Mouse (Mus musculus) cerebellum, adult 11 months (tissue): Measurements from ENCODE around the gene Thbd.
A peak's percentile ranks its signal among the peaks of the same experiment; 100 is the strongest.

Source experiments
- DNase-seq: peaks from one replicate; pipeline ENCODE4 v3.0.0; 2022

The Thbd gene

GRCm38 (mm10) chr2:148421112-148421511 is 13.1 kb upstream of the Thbd start:
- DNase-seq, result no peak

- DNase-seq, result no peak
Measured at GRCm38 (mm10) chr2:148419776-148420175, 11.8 kb upstream of the Thbd start.

- DNase-seq, result no peak
Measured at GRCm38 (mm10) chr2:148419151-148419550, 11.2 kb upstream of the Thbd start.

- no peak for DNase-seq
Measured at GRCm38 (mm10) chr2:148409821-148410220, 1.8 kb upstream of the Thbd start.

- peak; percentile 14 for DNase-seq
Measured at GRCm38 (mm10) chr2:148409141-148409540, 1.2 kb upstream of the Thbd start.

GRCm38 (mm10) chr2:148408761-148409120 is 753 bp upstream of the Thbd start:
- no peak for DNase-seq

- DNase-seq, result no peak
Measured at GRCm38 (mm10) chr2:148406971-148407869, 768 bp downstream of the Thbd start.

- DNase-seq, result no peak
Measured at GRCm38 (mm10) chr2:148406160-148406970, 1.6 kb downstream of the Thbd start.

GRCm38 (mm10) chr2:148404906-148405305 is 3.1 kb downstream of the Thbd start:
- no peak for DNase-seq

- DNase-seq, result no peak
Measured at GRCm38 (mm10) chr2:148402227-148402626, 5.8 kb downstream of the Thbd start.

- no peak for DNase-seq
Measured at GRCm38 (mm10) chr2:148398901-148399685, 8.9 kb downstream of the Thbd start.

- DNase-seq, result no peak
Measured at GRCm38 (mm10) chr2:148397784-148398100, 10.2 kb downstream of the Thbd start.

GRCm38 (mm10) chr2:148397015-148397783 is 10.8 kb downstream of the Thbd start:
- no peak for DNase-seq

GRCm38 (mm10) chr2:148396209-148396608 is 11.8 kb downstream of the Thbd start:
- no peak for DNase-seq

GRCm38 (mm10) chr2:148395131-148396051 is 12.6 kb downstream of the Thbd start, which contains the start of gene Sstr4:
Sstr4 (plus strand) TSS chr2:148395344.
- no peak for DNase-seq

GRCm38 (mm10) chr2:148393846-148394245 is 14.1 kb downstream of the Thbd start:
- DNase-seq, result no peak

- DNase-seq, result no peak
Measured at GRCm38 (mm10) chr2:148393149-148393548, 14.8 kb downstream of the Thbd start.

GRCm38 (mm10) chr2:148387652-148388581 is 20.1 kb downstream of the Thbd start:
- DNase-seq, result no peak

GRCm38 (mm10) chr2:148386927-148387326 is 21.1 kb downstream of the Thbd start:
- no peak for DNase-seq

GRCm38 (mm10) chr2:148386476-148386875 is 21.5 kb downstream of the Thbd start:
- DNase-seq, result no peak
